Mouse (Mus musculus): ENCODE results near the gene Usp31. TPM values are rescaled to one million over a fixed set of nuclear protein-coding genes. Genes with fewer than 3 reads are reported as not detected.

The Usp31 gene
- polyA plus RNA-seq, 1 experiment = 2.1 TPM

DNA sequence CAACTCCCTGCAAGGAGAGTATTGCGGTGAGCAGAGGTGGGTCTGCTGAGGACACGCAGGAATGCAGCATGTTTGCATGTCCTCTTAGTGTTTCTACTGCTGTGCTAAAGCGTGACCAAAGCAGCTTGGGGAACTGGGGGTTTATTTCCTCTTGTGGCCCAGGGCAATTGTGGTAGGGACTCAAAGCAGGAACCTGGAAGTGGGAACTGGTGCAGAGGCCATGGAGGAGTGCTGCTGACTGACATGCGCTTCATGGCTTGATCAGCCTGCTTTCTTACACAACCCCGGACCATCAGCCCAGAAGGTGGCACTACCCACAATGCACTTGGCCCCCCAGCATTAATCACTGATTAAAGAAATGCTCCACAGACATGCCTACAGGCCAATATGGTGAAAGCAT lies 70.3 kb downstream of the Usp31 start:
- no peak for TF ChIP-seq POLR2A (IDR thresholded peaks at IDR 0.05; ENCODE audit: low read depth, low read length)
- TF ChIP-seq CTCF (IDR thresholded peaks at IDR 0.05; ENCODE audit: extremely low read depth, insufficient read depth, insufficient read length, insufficient replicate concordance) = no peak
- H3K4me1 ChIP-seq (ENCODE audit: control insufficient read depth, insufficient read depth, insufficient read length) = no peaks in the 10 kb centered on the region
- no peak overlapping the region for H3K27ac ChIP-seq (ENCODE audit: insufficient read depth, low read length)
- H3K27me3 ChIP-seq (ENCODE audit: control insufficient read depth, insufficient read depth, low read length) = no peaks in the 10 kb centered on the region
- WGBS = 54% methylated on average over 5 of the region's 5 CpGs
- no peak for DNase-seq (ENCODE audit: low read depth in 1 of 2, low spot score in 2 of 2)
- H3K4me3 ChIP-seq (ENCODE audit: extremely low read depth, insufficient read depth, insufficient read length) = no peak overlapping the region
- H3K36me3 ChIP-seq (ENCODE audit: control insufficient read depth, insufficient read depth, low read length) = no peaks in the 10 kb centered on the region

DNA sequence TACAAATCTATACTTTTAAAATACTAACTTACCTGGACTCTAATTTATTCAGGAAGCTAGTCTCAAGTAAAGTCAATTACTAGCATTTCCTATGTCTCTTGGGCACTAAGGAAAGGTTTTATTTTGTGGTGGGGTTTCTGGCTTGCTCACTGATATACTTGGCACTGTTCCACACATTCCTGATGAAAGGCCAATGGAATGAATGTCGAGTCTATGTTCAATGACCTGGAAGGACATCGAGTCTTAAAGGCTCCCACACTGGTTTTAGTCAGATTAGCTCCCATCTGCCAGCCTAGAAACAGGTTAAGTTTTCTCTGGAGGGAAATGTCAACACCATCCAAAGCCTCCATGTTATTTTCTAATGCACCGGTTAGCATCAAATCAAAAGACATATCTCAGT lies 72.8 kb downstream of the Usp31 start:
- no peak for DNase-seq (ENCODE audit: low read depth in 1 of 2, low spot score in 2 of 2)
- TF ChIP-seq CTCF (IDR thresholded peaks at IDR 0.05; ENCODE audit: extremely low read depth, insufficient read depth, insufficient read length, insufficient replicate concordance) (no peak), POLR2A (IDR thresholded peaks at IDR 0.05; ENCODE audit: low read depth, low read length) (no peak)
- H3K4me3 ChIP-seq (ENCODE audit: extremely low read depth, insufficient read depth, insufficient read length) = no peak overlapping the region
- no peaks in the 10 kb centered on the region for H3K36me3 ChIP-seq (ENCODE audit: control insufficient read depth, insufficient read depth, low read length)
- 84% methylated on average over 3 of the region's 3 CpGs for WGBS
- no peak overlapping the region for H3K27ac ChIP-seq (ENCODE audit: insufficient read depth, low read length)
- no peaks in the 10 kb centered on the region for H3K27me3 ChIP-seq (ENCODE audit: control insufficient read depth, insufficient read depth, low read length)
- H3K4me1 ChIP-seq (ENCODE audit: control insufficient read depth, insufficient read depth, insufficient read length) = no peaks in the 10 kb centered on the region

DNA sequence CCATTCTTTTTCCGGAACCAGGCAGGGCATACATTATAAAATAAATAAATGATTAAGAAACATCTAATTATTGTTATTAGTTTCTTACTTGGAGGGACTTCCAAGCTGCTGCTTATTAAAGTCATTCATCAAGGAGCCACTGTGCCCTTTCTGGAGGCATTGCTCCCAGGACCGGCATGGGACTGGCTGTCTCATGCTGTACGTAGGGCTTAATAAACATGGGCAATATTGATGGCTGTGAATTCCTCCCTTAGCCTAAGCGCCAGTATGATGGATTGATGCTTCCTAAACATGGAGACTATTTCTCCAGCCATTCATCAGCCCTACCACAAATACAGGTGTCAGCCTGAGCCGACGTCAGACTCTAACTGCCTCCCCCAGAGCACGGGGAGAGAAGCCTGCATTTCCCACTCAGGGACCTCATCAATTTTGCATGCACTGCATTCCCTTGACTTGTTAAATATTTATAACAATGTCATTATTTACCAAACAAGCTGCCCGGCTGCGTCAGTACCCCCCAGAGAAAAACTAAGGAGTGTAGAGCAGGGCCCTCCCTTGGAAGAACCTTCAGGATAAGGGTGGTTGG lies 84.1 kb downstream of the Usp31 start:
- no peak overlapping the region for H3K27ac ChIP-seq (ENCODE audit: insufficient read depth, low read length)
- H3K27me3 ChIP-seq (ENCODE audit: control insufficient read depth, insufficient read depth, low read length) = no peaks in the 10 kb centered on the region
- no peak overlapping the region for H3K4me3 ChIP-seq (ENCODE audit: extremely low read depth, insufficient read depth, insufficient read length)
- no peaks in the 10 kb centered on the region for H3K36me3 ChIP-seq (ENCODE audit: control insufficient read depth, insufficient read depth, low read length)
- DNase-seq (ENCODE audit: low read depth in 1 of 2, low spot score in 2 of 2) = no peak
- 80% methylated on average over 9 of the region's 9 CpGs for WGBS
- no peaks in the 10 kb centered on the region for H3K4me1 ChIP-seq (ENCODE audit: control insufficient read depth, insufficient read depth, insufficient read length)
- no peak for TF ChIP-seq POLR2A (IDR thresholded peaks at IDR 0.05; ENCODE audit: low read depth, low read length)
- TF ChIP-seq CTCF (IDR thresholded peaks at IDR 0.05; ENCODE audit: extremely low read depth, insufficient read depth, insufficient read length, insufficient replicate concordance) = no peak

DNA sequence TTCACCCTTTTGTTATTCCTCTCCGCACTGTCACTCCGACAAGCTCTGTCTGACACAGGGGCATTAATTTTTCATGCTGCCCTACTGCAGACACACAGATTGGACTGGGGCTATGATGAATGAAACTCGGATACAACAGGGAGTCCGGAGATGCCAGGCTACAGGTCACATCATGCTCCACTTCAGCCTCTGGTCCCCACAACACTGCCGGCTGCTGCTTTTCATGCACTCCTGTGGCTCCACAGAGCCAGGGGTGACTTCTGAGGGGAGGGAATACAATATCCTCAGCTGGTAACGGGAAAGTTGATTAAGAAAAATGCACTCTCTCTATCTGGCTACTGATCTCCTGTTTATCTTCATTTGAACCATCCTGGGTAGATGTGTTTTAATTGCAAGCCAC lies 84.6 kb downstream of the Usp31 start:
- WGBS = 80% methylated on average over 6 of the region's 6 CpGs
- no peak for TF ChIP-seq CTCF (IDR thresholded peaks at IDR 0.05; ENCODE audit: extremely low read depth, insufficient read depth, insufficient read length, insufficient replicate concordance)
- TF ChIP-seq POLR2A (IDR thresholded peaks at IDR 0.05; ENCODE audit: low read depth, low read length) = no peak
- Histone ChIP-seq H3K4me3 (ENCODE audit: extremely low read depth, insufficient read depth, insufficient read length) (no peak overlapping the region), H3K27ac (ENCODE audit: insufficient read depth, low read length) (no peak overlapping the region), H3K4me1 (ENCODE audit: control insufficient read depth, insufficient read depth, insufficient read length) (no peaks in the 10 kb centered on the region), H3K36me3 (ENCODE audit: control insufficient read depth, insufficient read depth, low read length) (no peaks in the 10 kb centered on the region), H3K27me3 (ENCODE audit: control insufficient read depth, insufficient read depth, low read length) (no peaks in the 10 kb centered on the region)
- DNase-seq (ENCODE audit: low read depth in 1 of 2, low spot score in 2 of 2) = no peak

DNA sequence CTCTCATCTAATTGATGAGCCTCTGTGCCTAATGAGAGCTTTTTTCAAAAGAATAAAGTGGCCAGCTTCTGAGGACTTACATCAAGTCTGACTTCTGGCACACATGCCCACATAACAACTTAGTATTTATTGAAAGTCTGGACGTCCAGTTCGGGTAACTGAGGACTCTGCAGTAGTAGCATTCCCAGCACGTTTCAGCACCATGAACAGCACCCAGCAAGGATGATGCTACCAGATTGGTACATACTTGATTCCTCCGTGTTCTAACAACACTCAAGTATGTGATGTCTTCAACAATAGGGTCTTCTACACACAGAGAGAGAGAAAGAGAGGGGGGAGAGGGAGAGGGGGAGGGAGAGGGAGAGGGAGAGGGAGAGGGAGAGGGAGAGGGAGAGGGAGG lies 105.4 kb downstream of the Usp31 start:
- no peaks in the 10 kb centered on the region for H3K4me1 ChIP-seq (ENCODE audit: control insufficient read depth, insufficient read depth, insufficient read length)
- TF ChIP-seq CTCF (IDR thresholded peaks at IDR 0.05; ENCODE audit: extremely low read depth, insufficient read depth, insufficient read length, insufficient replicate concordance) (no peak), POLR2A (IDR thresholded peaks at IDR 0.05; ENCODE audit: low read depth, low read length) (no peak)
- WGBS = 44% methylated on average over 4 of the region's 4 CpGs
- H3K27me3 ChIP-seq (ENCODE audit: control insufficient read depth, insufficient read depth, low read length) = no peaks in the 10 kb centered on the region
- no peak for DNase-seq (ENCODE audit: low read depth in 1 of 2, low spot score in 2 of 2)
- no peak overlapping the region for H3K4me3 ChIP-seq (ENCODE audit: extremely low read depth, insufficient read depth, insufficient read length)
- no peak overlapping the region for H3K27ac ChIP-seq (ENCODE audit: insufficient read depth, low read length)
- no peaks in the 10 kb centered on the region for H3K36me3 ChIP-seq (ENCODE audit: control insufficient read depth, insufficient read depth, low read length)

DNA sequence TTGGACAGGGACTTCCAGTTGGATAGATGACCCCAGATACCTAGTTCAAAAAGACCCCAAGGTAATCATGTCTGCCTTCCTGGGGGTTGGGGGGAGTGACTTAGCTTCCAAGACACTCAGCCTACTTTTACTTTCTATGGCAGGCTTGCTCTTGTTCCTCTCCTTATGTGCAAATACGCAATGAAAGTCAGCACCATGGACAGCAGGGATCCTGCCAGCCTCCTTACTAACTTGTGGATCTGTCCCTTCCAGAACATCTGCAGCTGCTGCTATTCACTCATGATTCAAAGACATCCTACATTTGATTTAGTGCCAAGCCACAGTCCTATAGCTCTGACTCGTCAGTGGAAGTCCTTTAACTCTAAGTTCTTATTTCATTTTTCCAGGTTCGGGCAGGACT lies 110.7 kb downstream of the Usp31 start:
- DNase-seq (ENCODE audit: low read depth in 1 of 2, low spot score in 2 of 2) = no peak
- Histone ChIP-seq H3K27me3 (ENCODE audit: control insufficient read depth, insufficient read depth, low read length) (no peaks in the 10 kb centered on the region), H3K36me3 (ENCODE audit: control insufficient read depth, insufficient read depth, low read length) (no peaks in the 10 kb centered on the region), H3K4me3 (ENCODE audit: extremely low read depth, insufficient read depth, insufficient read length) (no peak overlapping the region), H3K27ac (ENCODE audit: insufficient read depth, low read length) (no peak overlapping the region), H3K4me1 (ENCODE audit: control insufficient read depth, insufficient read depth, insufficient read length) (no peaks in the 10 kb centered on the region)
- WGBS = 68% methylated on average over 3 of the region's 3 CpGs
- TF ChIP-seq POLR2A (IDR thresholded peaks at IDR 0.05; ENCODE audit: low read depth, low read length) (no peak), CTCF (IDR thresholded peaks at IDR 0.05; ENCODE audit: extremely low read depth, insufficient read depth, insufficient read length, insufficient replicate concordance) (no peak)

DNA sequence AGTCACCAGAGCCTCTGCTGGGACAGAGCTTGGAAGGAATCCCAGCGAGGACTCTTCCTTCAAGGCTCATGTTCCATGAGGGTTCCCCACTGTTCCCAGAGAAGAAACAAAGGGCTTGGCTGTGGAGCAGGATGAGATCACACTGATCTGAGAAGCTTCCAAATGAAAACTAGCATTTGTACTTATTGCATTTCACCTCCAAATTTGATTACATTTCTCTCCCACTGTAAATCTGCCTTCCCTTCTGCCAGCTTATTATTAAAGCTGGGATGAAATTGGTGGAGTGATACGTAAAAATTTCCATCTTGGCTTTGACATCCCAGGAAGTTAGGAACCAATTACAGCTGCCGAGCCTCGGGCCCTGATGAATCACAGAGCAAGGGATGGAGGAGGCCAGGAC lies 111.6 kb downstream of the Usp31 start:
- no peaks in the 10 kb centered on the region for H3K4me1 ChIP-seq (ENCODE audit: control insufficient read depth, insufficient read depth, insufficient read length)
- no peak overlapping the region for H3K27ac ChIP-seq (ENCODE audit: insufficient read depth, low read length)
- no peaks in the 10 kb centered on the region for H3K36me3 ChIP-seq (ENCODE audit: control insufficient read depth, insufficient read depth, low read length)
- no peak for TF ChIP-seq POLR2A (IDR thresholded peaks at IDR 0.05; ENCODE audit: low read depth, low read length)
- no peak for TF ChIP-seq CTCF (IDR thresholded peaks at IDR 0.05; ENCODE audit: extremely low read depth, insufficient read depth, insufficient read length, insufficient replicate concordance)
- no peak for DNase-seq (ENCODE audit: low read depth in 1 of 2, low spot score in 2 of 2)
- no peaks in the 10 kb centered on the region for H3K27me3 ChIP-seq (ENCODE audit: control insufficient read depth, insufficient read depth, low read length)
- 82% methylated on average over 4 of the region's 4 CpGs for WGBS
- no peak overlapping the region for H3K4me3 ChIP-seq (ENCODE audit: extremely low read depth, insufficient read depth, insufficient read length)

All from spleen, adult 2 months (tissue).